Mouse (Mus musculus) intestine, embryonic 15.5 days (tissue): ENCODE measurements around the gene Spg11. TPM values are rescaled to one million over a fixed set of nuclear protein-coding genes. Genes with fewer than 3 reads are reported as not detected.

Experiments
- ATAC-seq: fragments of 200-750 bp; cut with Nextera tagmentation; 2 replicates; pipeline ENCODE4 v1.8.0; 2017; ENCODE audit warnings: moderate TSS enrichment, moderate library complexity
- H3K27ac ChIP-seq: fragments of 300-500 bp; sonication (generic); 2 replicates; pipeline ENCODE4 v1.5.1; 2015; ENCODE audit warnings: mild to moderate bottlenecking, inconsistent platforms
- H3K27me3 ChIP-seq: fragments of 300-500 bp; sonication (generic); replicated peaks from 2 replicates; pipeline ENCODE4 v1.6.1; 2015; ENCODE audit warnings: inconsistent platforms
- H3K36me3 ChIP-seq: fragments of 300-500 bp; sonication (generic); 2 replicates; pipeline ENCODE4 v1.6.1; 2015; ENCODE audit warnings: inconsistent platforms
- H3K4me1 ChIP-seq: fragments of 300-500 bp; sonication (generic); replicated peaks from 2 replicates; pipeline ENCODE4 v1.6.1; 2015; ENCODE audit warnings: inconsistent platforms
- H3K4me2 ChIP-seq: fragments of 300-500 bp; sonication (generic); replicated peaks from 2 replicates; pipeline ENCODE4 v1.6.1; 2015; ENCODE audit warnings: mild to moderate bottlenecking, inconsistent platforms
- H3K4me3 ChIP-seq: fragments of 300-500 bp; sonication (generic); replicated peaks from 2 replicates; pipeline ENCODE4 v1.5.1; 2015; ENCODE audit warnings: inconsistent platforms
- H3K9ac ChIP-seq: fragments of 300-500 bp; sonication (generic); 2 replicates; pipeline ENCODE4 v1.6.1; 2015; ENCODE audit warnings: inconsistent platforms
- H3K9me3 ChIP-seq: fragments of 300-500 bp; sonication (generic); 2 replicates; pipeline ENCODE4 v1.6.1; 2016; ENCODE audit warnings: inconsistent platforms
- WGBS: fragments of 180-500 bp; shearing (Covaris S2); methylation state at CpG from one replicate; pipeline ENCODE4 v1.1.7; 2015; 5-methylcytosine and 5-hydroxymethylcytosine counted together
- polyA plus RNA-seq: library from polyadenylated mRNA; unstranded; fragments of >200 nt; fragmentation: Nextera tagmentation; extraction: Ambion mirVana; gene quantifications from 2 replicates; pipeline ENCODE4 v1.2.1, GENCODE M21; 2015

Gene Spg11
- 8.5 TPM in 2 replicates for polyA plus RNA-seq

DNA sequence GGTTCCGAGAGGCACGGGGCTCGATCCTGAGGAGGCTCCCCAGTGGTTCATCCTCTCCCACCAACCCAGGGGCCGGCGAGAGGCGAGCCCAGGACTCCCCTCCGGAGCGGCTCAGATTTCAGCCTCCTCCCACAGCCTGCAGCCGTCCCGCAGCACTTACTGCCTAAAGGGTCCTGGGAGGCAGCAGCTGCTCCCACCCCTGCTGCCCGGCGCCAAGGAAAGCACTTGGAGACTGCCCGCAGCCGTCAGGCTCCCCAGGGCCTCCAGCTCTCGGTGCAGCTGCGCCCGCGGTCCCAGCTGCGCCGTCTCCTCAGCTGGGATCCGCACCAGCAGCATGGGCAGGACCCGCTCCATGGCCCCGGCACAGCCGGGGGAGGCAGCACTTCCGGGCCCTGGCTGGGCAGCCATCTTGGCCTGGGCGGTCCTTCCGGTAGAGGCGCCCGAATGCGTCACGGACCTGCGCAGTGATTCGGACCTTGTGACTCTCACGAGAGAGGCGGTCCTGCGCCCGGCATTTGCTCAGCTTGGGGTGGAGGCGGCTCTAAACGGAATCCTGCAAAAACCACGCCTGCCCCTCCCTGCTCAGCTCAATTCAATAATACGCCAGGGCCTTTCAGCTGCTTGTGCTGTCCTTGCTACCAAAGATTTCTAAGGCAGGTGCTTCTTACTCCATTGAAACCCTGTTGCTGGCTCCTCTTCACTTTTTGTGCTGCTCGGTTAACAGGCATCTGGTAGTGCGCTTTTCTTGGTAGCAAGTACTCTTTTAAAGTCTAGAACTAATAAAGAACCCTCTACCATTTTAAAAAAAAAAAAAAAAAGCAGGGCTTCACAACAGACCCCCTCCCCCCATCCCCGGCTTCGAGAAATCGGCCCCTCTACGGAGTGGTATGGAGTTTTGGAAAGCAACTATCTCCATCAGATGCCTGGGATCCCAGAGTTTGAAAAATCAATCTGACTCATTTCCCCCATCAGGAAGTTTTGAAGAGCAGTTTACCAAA lies at the start of gene Spg11:
TSS of gene Spg11 (minus strand) at position 426 of the 998 bp plus-strand sequence.
- Histone ChIP-seq H3K4me3 (peak within 1 kb of the TSS; percentile 95), H3K27me3 (no peaks in the 10 kb centered on the region), H3K9ac (peak within 1 kb of the TSS; percentile 97), H3K36me3 (0 out of 2 replicates have a peak, but pooled peaks cover 2% of the 10 kb centered on the region), H3K4me1 (0 out of 2 replicates have a peak, but pooled peaks cover 2% of the 10 kb centered on the region), H3K4me2 (peak within 1 kb of the TSS; percentile 68), H3K9me3 (no peaks in the 10 kb centered on the region), H3K27ac (peak within 1 kb of the TSS; percentile 100)
- ATAC-seq: peak; percentile 100
- WGBS: under 1% methylated on average over 47 of the region's 47 CpGs

DNA sequence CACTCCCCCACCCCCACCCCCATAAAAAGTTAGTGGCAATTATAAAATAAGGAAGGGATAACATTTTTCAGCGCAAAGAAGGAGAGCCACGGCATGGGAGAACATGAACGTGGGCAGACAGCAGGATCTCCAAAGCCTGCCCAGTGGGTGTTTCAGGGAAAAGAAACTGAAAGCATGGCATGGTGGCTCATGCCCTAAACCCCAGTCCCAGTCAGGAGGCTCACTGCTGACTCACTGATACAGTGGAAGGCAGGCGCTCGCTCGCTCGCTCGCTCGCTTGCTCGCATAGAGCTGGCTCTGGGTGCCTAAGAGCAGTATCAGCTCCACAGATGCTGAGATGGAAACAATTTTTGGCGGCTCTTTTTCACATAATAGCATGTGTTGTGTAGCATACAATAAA lies 46.1 kb upstream of the Spg11 start:
- Histone ChIP-seq H3K4me3 (no peak overlapping the region), H3K4me2 (no peak overlapping the region), H3K9me3 (no peaks in the 10 kb centered on the region), H3K4me1 (no peaks in the 10 kb centered on the region), H3K27me3 (no peaks in the 10 kb centered on the region), H3K9ac (no peak overlapping the region), H3K36me3 (no peaks in the 10 kb centered on the region), H3K27ac (no peak overlapping the region)
- 81% methylated on average over 11 of the region's 11 CpGs for WGBS
- no peak for ATAC-seq

DNA sequence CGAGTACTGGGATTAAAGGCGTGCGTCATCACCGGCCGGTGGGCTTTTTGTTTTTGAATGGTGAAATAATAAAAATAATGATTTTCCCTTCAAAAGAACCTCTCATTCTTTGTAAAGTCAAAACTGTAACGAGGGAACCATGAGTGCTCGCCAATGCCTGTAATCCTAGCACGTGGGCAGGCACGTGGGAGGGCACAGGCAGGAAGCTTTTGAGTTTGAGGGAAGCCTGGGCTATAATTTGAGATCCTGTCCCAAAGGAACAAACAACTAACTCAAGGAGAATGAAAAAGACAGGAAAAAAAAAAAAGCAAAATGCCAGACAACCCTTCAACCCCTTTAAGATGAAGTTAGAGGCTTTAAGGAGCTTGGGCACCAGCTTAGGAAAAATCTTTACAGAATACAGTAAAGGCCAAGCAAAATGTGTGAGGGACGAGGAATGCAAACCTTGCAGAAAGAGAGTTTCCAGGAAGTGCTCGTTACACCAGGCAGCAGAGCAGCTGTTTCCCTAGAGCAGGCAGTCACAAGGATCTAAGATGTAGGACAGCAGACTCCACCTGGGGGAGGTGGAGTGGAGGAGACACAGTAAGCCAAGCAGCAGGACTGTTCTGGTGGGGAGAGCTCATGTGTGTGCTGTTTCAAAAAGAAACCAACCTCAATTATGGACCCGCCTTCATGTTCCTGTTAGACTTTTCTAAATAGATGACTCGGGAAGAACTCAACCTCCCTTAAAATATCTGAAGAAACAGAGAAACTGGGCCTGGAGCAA lies 45.4 kb upstream of the Spg11 start:
- no peaks in the 10 kb centered on the region for H3K36me3 ChIP-seq
- no peak overlapping the region for H3K4me3 ChIP-seq
- no peak overlapping the region for H3K9ac ChIP-seq
- no peaks in the 10 kb centered on the region for H3K9me3 ChIP-seq
- H3K4me1 ChIP-seq: peaks cover 5% of the 10 kb centered on the region; the same call in 1 of the 2 replicates
- no peak overlapping the region for H3K4me2 ChIP-seq
- WGBS: 70% methylated on average over 13 of the region's 13 CpGs
- ATAC-seq: no peak
- H3K27me3 ChIP-seq: no peaks in the 10 kb centered on the region
- no peak overlapping the region for H3K27ac ChIP-seq

DNA sequence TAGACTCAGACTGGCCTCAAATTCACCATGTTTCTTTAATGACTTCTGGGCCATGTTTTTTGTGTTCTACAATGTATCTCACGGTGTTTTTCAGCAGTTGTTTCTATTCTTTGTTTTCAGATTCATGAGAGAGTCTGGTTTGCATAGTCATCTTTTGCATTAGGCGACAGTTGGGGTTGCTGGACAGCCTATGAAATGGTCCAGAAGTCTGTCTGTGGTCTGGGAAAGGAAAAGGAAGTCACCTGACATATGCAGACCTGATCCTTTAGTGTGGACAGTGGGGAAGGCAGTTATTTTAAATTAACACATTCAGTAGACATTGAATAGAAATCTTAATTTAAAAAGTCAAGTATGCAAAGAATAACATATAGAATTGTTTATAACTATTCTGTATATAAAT lies 44.3 kb upstream of the Spg11 start:
- Histone ChIP-seq H3K4me3 (no peak overlapping the region), H3K4me2 (no peak overlapping the region), H3K27ac (no peak overlapping the region), H3K4me1 (peaks cover 6% of the 10 kb centered on the region; the same call in 1 of the 2 replicates), H3K9me3 (no peaks in the 10 kb centered on the region; the same call in 1 of the 2 replicates), H3K36me3 (no peaks in the 10 kb centered on the region), H3K27me3 (no peaks in the 10 kb centered on the region), H3K9ac (no peak overlapping the region)
- WGBS: 77% methylated on average over 2 of the region's 2 CpGs
- ATAC-seq: no peak

DNA sequence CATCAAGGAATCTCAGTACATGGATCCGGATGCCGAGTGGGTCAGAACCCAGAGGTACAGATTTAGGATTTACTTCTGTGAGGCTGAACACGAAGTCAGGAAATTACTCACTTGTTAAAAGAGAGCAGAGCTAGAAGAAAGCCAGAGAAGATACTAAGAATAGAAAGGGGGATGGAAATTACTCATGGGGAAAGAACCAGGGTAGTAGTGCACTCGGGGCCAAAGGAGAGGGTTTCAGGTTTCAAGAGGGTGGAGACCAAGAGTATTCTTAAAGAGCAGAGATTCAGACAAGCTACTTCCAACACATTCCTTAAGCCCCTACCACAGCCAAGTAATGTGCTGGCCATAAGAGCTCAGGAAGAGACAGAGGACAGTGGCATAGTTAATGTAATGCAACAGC lies 43.4 kb upstream of the Spg11 start:
- H3K4me3 ChIP-seq: no peak overlapping the region
- 22% methylated on average over 4 of the region's 4 CpGs for WGBS
- no peaks in the 10 kb centered on the region for H3K36me3 ChIP-seq
- H3K27me3 ChIP-seq: no peaks in the 10 kb centered on the region
- peaks cover 6% of the 10 kb centered on the region; the same call in 1 of the 2 replicates for H3K4me1 ChIP-seq
- no peak overlapping the region for H3K4me2 ChIP-seq
- ATAC-seq: 0 out of 2 replicates have a peak, but pooled peaks have one; percentile 29
- H3K9ac ChIP-seq: no peak overlapping the region
- no peak overlapping the region for H3K27ac ChIP-seq
- no peaks in the 10 kb centered on the region; the same call in 1 of the 2 replicates for H3K9me3 ChIP-seq

DNA sequence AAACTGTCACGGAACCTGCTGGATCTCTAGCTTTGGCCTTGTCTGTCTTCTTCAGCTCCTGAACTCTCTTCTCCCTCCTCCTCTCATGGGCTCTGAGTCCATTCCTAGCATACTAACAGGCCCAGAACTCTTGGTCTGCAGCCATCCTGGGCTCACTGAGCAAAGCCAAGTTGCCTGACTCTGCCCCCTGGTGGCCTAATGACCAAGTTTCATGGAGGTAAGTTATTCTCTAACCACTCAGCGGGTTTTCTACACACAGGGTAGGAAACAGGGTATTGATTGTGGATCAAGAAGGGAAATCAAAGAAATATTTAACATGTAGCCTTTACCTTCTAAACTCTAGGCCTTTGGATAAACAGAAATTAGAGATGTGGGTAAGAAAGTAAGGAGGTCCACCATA lies 42.5 kb upstream of the Spg11 start, which contains the start of gene Trim69:
TSS of gene Trim69 (plus strand) at position 21 of the 400 bp plus-strand sequence.
- H3K36me3 ChIP-seq: no peaks in the 10 kb centered on the region
- no peak within 1 kb of the TSS for H3K4me3 ChIP-seq
- peaks cover 6% of the 10 kb centered on the region; the same call in 1 of the 2 replicates for H3K4me1 ChIP-seq
- no peaks in the 10 kb centered on the region; the same call in 1 of the 2 replicates for H3K9me3 ChIP-seq
- H3K9ac ChIP-seq: no peak within 1 kb of the TSS
- peak; percentile 71 for ATAC-seq
- H3K27ac ChIP-seq: no peak within 1 kb of the TSS
- WGBS: 41% methylated on average over 2 of the region's 2 CpGs
- H3K4me2 ChIP-seq: no peak within 1 kb of the TSS
- H3K27me3 ChIP-seq: no peaks in the 10 kb centered on the region

DNA sequence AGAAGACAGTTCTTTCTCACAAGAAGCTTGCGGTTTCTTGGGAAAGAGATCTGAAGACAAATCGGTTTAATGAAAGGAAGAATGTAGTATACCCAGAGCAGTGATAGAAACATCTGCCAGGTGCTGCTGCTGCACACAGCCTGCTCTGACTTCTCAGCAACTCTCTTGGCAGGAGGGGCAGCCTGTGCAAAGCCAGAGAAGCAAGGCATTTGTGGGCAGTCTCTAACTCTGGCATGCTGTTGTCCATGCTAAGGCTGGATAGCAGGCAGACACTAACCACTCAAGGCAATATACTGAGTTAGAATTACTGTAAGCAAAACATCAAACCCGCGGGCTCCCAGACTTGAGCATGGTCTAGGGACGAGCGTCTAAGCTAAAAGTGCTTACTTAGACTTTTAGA lies 41.5 kb upstream of the Spg11 start:
- Histone ChIP-seq H3K9ac (no peak overlapping the region), H3K36me3 (no peaks in the 10 kb centered on the region), H3K27me3 (no peaks in the 10 kb centered on the region), H3K9me3 (no peaks in the 10 kb centered on the region; the same call in 1 of the 2 replicates), H3K27ac (no peak overlapping the region), H3K4me2 (no peak overlapping the region), H3K4me1 (peaks cover 6% of the 10 kb centered on the region; the same call in 1 of the 2 replicates), H3K4me3 (no peak overlapping the region)
- 68% methylated on average over 6 of the region's 6 CpGs for WGBS
- ATAC-seq: no peak

DNA sequence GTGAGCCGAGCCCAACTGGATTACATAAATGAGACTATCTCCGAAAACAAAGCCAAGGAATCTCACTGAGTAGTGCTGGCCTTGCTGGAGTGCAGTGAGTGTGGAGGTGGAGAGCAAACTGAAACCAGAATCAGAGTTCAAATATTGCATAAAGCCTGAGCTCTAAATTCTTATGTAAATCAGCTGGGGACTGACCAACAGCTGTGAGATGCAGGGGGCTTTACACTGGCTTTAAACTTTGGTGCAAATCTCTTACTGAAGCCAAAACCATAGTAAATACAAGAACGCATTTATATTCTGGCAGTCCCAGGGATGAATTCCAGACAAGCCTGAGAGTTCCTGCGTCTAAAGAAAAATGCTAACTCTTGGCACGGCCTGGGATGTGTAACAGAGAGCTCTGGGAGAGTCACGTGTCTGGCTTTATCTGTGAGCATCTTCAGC lies 40.2 kb upstream of the Spg11 start:
- Histone ChIP-seq H3K4me3 (no peak overlapping the region), H3K27ac (peak overlapping the region; percentile 36), H3K9me3 (no peaks in the 10 kb centered on the region; the same call in 1 of the 2 replicates), H3K36me3 (no peaks in the 10 kb centered on the region), H3K4me2 (0 out of 2 replicates have a peak overlapping the region, but pooled peaks have one; percentile 3), H3K9ac (no peak overlapping the region), H3K27me3 (no peaks in the 10 kb centered on the region), H3K4me1 (peaks cover 6% of the 10 kb centered on the region; the same call in 1 of the 2 replicates)
- ATAC-seq: peak; percentile 58; the same call in 1 of the 2 replicates
- WGBS: 34% methylated on average over 6 of the region's 6 CpGs

DNA sequence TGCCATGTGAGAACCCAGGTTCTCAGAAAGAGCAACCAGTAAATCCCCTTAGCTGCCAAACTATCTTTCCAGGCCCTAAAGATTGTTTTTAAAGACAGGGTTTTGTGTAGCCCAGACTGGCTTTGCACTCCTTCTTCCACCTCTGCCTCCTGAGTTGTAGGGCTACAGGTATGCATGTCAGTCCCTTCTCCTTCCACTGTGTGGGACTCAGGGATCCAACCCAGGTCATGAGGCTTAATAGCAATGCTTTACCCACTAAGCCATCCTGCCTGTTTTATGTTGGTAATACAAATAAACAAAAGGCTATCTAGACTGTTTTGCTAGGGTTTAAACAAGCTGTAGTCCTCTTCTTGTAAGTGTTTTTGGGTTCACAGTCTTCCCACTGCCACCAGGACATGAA lies 39.4 kb upstream of the Spg11 start:
- Histone ChIP-seq H3K36me3 (no peaks in the 10 kb centered on the region), H3K4me3 (no peak overlapping the region), H3K27me3 (no peaks in the 10 kb centered on the region), H3K4me1 (peaks cover 6% of the 10 kb centered on the region; the same call in 1 of the 2 replicates), H3K27ac (no peak overlapping the region), H3K4me2 (no peak overlapping the region), H3K9me3 (no peaks in the 10 kb centered on the region; the same call in 1 of the 2 replicates), H3K9ac (no peak overlapping the region)
- ATAC-seq: no peak

DNA sequence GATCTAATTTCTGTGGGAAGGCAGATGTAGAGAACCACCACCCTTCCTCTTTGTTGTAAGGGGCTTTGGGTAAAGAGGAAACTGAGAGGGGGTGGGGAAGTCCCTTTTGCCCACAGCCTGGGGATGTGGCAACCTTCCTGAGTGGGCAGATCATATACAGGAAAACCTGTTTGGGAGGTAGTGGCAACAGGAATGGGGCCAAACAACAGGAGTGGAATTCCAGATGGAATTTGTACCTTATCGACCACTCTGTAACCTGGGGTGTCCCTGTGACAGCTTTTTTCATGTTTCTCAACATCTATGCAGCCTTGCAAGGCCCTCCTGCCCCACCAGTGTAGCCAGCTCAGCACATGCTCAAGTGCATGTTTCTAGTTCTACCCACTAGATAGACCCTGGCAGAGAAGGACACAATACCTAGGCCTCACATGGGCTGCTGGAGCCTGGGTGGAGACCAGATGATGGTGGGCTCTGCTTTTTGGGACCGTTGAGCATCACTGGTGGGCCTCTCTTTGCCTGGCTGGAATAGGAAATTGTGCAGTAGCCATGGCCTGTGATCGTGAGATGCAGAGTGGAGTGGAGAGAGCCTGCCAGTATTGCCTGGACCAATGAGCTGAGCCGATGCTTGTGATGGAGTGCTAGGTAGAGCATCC lies 38.0 kb upstream of the Spg11 start:
- WGBS: 87% methylated on average over 4 of the region's 4 CpGs
- Histone ChIP-seq H3K27ac (no peak overlapping the region), H3K4me1 (peaks cover 6% of the 10 kb centered on the region; the same call in 1 of the 2 replicates), H3K36me3 (no peaks in the 10 kb centered on the region), H3K9me3 (no peaks in the 10 kb centered on the region; the same call in 1 of the 2 replicates), H3K4me3 (no peak overlapping the region), H3K4me2 (no peak overlapping the region), H3K27me3 (no peaks in the 10 kb centered on the region), H3K9ac (no peak overlapping the region)
- ATAC-seq: no peak

DNA sequence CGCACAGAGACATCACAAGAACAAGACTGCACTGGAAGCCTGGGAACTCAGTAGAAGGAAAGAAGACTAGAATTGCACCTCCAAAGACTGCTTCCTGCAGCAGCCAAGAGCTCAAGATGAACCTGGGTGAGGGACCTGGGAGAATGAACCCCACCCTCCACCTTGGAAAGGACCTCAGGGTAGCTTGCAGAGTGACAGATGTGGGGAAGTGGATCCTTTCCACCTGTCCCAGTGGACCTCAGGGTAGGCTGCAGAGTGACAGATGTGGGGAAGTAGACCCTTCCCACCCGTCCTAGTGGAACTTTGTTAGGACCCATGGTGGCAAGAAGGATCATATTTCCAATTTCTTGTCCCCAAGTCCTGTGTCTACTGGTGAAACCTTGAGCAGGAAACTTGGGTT lies 37.1 kb upstream of the Spg11 start:
- WGBS: 83% methylated on average over 2 of the region's 2 CpGs
- H3K4me1 ChIP-seq: peaks cover 6% of the 10 kb centered on the region; the same call in 1 of the 2 replicates
- no peaks in the 10 kb centered on the region; the same call in 1 of the 2 replicates for H3K9me3 ChIP-seq
- H3K27ac ChIP-seq: no peak overlapping the region
- H3K36me3 ChIP-seq: no peaks in the 10 kb centered on the region
- no peak for ATAC-seq
- no peaks in the 10 kb centered on the region for H3K27me3 ChIP-seq
- H3K4me3 ChIP-seq: no peak overlapping the region
- H3K4me2 ChIP-seq: no peak overlapping the region
- no peak overlapping the region for H3K9ac ChIP-seq
